Mouse (Mus musculus) layer of hippocampus, adult 18-20 months (tissue): ENCODE data around the gene Srrd. TPM values are rescaled to one million over a fixed set of nuclear protein-coding genes. Genes with fewer than 3 reads are reported as not detected.
A peak's percentile ranks its signal among the peaks of the same experiment; 100 is the strongest.

Experiments used
- DNase-seq, 2 experiments: peaks; one replicate each; pipeline ENCODE4 v3.0.0; 2022; ENCODE audit warnings: low spot score in 2 of 2
- long read RNA-seq: library from polyadenylated mRNA; stranded (forward); transcript quantifications from one replicate; pipeline ENCODE4 v2.0.0, GENCODE M21; 2021
- total RNA-seq, 2 experiments: library from RNA; stranded (reverse); gene quantifications; 2 replicates each; pipeline ENCODE4 v1.2.3; 2021

Gene Srrd
- total RNA-seq = 10 to 100 TPM; 19.0 to 22.6 TPM
- long read RNA-seq, partial matches to known transcripts = 6 of 21 reads
- long read RNA-seq, other reads (novel, unspliced or antisense) = 11 of 21 reads

DNA sequence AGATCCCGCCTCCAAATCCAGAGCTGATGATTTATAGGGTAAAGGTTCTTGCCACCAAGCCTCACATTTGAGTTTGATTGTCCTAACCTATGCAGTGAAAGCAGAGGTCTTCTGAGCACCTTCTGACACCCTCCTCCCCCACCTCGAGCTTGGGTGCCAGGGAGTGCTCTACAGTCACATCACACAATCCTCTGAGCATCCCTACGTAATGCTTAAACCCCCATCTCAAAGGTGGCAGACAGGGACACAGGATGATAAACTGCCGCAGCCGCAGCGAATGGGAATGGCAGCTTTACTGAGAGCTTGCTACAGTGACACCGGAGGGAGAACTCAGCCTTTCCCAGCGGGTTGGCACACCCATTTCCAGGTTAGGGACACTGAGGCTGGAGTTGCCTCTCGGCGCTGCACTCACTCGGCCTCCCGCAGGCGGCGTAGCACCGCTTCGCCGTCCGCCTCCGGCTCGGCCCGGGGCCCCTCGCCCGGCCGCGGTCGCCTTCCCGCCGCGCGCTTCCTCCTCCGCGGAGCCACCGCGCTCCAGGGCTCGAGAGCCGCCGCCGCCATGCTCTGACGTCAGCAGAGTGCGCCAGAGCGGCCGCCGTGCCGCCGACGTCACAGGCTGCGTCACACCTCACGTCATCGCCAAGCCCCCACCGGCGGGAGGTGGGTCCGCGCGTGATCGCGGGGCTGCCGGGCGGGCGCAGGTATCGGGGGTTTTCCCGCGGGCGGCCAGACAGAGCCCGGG lies at the start of gene Srrd, which contains the start of gene Hps4:
Srrd (minus strand) TSS at position 578 of the 742 bp plus-strand sequence.
Hps4 (plus strand) TSS at position 621 of the 742 bp plus-strand sequence.
- peak; percentile 72 to 92 for DNase-seq

DNA sequence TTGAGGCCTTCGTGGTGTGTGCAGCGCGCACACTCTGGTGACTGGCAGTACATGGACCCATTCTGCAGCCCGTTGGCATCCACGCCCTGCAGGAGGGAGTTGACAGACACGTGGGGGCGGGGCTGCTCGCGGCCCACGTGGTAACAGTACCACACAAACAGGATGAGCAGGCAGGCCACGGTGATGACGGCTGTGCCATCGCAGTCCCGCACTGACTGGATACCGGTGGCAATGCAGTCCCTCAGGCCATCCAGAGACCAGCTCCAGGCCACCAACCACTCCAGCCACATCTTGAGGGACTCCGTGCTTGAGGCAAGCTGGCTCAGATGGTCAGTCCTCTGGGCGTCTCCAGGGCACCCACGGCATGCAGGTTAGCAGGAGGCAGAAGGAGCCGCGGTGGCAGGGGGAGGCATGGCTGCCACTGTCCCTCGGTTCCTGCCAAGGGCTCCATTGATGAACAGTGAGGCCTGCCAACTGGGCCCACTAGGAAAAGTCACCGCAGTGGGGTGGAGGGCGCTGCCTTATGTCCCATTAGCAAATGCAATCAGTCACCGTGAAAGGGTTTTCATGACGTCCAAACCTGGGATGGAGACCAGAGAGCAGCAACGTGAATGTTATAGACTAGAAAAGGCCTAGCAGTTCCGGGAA lies 49.0 kb upstream of the Srrd start:
- no peak for DNase-seq

DNA sequence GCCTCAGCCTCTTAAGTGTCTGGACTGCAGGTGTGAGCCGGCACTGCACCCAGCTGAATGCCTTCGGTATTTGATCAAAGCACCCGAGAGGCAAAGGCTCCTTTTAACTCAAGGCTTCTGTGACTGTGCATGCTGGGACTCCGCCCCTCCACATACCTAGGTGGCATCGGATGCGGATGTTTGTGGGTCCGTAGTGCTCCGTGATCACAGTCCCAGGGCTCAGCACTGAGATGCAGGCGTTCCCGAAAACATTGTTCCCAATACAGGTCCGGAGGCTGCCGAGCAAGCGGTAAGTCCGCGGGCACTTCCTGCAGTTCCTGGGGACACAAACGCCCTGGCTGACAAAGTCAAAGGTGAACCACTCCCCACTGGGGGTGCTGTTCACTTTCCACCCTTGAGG lies 48.2 kb upstream of the Srrd start:
- no peak for DNase-seq

DNA sequence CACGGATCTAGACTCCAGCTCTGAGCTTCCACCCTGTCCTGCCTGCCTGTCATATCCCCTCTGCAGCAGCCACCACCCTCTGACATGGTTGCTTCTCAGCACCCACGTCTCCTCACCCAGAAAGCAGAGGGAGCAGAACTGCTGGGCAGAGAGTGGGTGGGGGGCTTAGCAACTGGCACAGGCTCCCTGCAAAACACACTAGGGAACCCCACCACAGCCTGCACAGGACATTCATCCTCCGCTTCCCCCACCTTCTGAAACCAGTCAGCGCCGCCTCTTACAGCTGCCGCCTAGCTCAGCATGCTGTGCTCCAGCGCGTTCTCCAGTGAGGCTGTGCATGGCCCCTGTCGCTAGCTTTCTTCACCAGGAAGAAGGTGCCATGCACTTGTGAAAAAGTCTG lies 46.5 kb upstream of the Srrd start:
- no peak for DNase-seq

DNA sequence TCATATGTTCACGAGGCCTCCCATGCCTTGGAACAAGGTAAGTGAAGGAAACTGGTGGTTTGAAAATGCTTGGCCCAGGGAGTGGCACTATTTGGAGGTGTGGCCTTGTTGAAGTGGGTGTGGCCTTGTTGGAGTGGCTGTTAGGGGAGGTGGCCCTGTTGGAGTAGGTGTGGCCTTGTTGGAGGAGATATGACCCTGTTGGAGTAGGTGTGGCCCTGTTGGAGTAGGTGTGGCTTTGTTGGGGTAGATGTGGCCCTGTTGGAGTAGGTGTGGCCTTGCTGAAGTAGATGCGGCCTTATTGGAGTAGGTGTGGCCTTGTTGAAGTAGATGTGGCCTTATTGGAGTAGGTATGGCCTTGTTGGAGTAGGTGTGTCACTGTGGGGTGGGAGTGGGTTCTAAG lies 43.1 kb upstream of the Srrd start:
- DNase-seq = no peak

DNA sequence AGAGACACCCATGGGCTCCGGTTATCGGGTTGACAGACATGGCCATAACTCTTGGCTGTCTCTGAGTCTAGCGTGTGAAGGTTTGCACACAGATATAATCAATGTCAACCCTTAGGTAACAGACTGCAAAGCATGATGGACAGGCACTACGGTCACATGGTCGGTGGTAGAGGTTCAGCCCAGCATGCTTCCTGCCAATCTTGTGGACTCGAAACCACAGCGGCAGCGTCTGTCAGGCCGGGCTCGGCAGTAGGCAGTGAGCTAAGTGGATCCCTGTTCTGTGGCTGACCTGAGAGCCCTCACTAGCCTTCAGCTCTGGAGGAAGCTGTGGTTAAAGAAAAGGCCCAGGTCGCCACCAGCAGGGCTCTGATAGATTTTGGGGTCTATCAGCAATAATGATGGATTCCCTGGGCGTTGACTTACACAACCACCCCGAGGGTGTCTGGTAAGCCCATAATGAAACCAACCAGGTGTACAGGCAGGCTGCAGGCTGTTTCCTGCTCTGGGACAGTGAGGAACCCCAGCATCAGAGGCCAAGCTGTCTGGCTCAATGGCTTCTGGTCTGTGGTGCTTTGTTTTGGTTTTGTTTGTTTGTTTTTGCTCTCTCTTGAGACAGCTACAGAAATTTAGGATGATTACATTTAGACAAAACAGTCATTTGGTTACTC lies 42.1 kb upstream of the Srrd start:
- DNase-seq = no peak

DNA sequence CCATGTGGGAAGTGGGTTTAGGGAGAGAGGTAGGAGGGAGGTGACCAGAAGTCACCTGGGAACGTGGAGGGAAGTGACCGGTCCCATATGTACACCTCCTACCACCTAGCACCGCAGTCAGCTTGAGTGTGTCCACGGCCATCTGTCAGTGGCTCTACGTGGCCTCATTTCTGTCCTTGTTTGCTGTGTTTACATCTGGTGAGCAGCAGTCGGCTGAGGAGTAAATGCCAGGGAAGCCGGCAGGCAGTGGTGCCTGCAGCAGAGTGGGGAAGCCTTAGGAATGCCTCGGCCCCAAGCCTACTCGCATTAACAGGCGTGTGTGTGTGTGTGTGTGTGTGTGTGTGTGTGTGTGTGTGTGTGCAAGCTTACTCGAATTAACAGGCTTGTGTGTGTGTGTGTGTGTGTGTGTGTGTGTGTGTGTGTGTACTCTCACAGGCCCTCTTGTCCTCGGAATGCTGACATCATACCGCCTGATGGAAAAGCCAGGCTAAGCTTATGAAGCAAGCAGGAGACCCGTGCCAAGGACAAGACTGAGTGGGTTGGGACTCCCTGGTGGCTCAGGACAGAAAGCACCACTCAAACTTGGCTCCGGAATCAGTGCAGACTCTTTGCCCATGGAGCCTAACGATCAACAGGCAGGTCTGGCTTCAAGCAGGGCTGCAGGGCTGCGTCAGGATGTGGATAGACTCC lies 39.9 kb upstream of the Srrd start:
- DNase-seq = peak in 1 of 2 experiments; percentile 82

DNA sequence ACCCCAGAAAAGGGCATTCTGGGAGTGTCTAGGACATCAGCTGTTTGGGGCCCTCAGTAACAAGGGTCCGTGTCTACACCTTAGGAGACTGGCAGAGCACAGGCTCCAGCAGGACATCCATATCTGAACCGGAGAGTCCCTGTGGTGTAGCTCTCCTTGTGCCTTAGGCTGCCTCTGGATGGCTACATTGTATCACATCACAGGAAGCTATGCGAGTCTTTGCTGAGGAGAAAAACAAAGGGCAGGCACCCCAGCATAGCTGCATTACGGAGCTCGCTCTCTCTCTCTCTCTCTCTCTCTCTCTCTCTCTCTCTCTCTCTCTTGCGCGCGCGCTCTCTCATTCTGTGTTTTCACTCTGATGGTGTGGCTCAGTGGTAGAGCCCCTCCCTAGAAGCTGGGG lies 39.2 kb upstream of the Srrd start:
- DNase-seq = no peak

DNA sequence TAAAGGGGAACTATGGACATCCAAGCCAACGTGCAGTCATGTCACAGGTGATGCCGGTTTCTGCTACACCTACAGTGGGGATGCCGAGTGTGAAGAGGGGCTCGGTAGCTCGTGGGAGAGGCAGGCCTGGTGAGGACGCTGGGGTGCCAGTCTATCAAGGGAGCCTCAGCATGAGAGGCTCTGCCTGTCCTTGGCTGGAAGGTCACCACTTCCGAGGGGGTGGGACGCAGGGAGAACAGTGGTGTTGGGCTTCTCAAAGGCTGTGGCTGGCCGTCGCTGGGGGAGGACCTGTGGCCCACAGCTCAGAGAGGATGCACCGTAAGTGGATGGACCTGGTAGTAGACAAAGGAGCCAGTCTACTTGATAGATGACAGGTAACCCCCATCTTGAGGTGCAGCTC lies 38.3 kb upstream of the Srrd start:
- no peak for DNase-seq

DNA sequence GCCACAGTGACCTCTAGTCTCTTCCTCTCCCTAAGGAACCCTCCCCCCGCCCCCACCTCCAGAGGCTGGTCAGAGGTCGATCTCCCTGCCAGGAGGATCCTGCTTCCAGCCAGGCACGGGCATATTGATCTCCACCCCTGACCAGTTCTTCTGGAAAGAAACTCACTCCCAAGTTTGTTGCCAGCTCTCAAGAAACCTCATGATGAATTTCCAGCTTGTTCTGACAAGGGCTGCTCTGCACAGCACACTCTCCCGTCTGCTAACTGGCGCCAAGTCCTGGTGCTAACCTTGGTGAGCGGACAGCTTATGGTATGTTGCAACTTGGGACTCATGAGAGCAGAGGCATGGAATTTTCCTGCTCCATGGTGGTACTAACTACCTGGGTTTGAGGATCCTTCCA lies 35.9 kb upstream of the Srrd start:
- no peak for DNase-seq

DNA sequence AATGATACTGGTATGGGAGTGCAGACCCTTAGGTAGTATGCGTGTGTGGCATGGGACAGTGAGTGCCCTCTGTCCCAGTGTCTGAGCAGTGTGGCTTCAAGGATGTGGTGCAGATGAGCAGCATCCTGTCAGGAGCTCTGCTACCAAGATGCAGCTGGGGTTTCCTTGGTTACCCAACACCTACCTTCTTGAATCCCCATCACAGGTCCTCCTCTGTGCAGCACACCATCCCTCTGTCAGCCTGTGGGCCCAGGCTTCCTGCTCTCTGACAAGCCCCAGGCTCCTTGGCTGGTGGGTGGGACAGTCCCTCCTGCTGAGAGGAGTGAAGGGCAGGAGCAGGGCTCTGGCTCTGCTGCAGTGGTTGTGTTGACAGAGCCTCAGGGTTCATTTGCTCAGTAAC lies 34.5 kb upstream of the Srrd start:
- no peak for DNase-seq

DNA sequence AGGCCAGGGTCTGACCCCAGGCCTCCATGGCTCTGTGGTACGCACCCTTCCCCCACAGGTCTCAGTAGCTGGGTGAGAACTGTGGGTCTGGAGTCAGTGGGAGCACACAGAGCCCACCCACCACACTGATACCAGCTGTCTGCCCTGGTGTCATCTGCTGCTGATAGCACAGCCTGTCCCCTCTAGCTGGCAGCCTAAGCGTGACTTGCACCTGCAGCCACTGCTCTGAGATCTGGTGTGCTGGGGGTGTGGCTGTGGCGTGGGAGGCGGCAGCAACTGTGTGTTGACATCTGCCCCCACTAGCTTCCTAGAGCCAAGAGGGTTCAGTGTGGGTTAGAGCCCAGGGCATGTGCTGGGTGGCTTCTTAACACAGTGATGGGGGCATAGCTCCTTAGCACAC lies 33.3 kb upstream of the Srrd start:
- DNase-seq = no peak

DNA sequence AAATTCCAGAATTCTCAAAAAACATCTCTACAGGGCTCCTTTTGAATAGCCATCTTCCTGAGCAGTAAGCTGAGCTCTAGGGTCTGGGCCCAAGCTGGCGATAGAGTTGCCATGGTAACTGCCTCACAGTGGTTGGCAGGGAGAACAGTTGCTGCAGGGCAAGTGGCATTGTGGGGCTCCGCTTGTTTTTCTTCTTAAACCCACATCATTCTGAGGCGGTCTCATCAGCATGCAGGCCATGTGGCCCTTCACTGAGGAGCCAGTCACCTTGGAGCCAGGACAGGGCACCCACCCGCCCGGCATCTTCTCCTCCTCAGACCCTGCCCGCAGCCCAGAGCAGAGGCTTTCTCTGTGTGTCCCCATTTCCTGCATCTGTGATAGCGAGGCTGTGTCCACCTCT lies 29.1 kb upstream of the Srrd start:
- peak; percentile 74 to 83 for DNase-seq

DNA sequence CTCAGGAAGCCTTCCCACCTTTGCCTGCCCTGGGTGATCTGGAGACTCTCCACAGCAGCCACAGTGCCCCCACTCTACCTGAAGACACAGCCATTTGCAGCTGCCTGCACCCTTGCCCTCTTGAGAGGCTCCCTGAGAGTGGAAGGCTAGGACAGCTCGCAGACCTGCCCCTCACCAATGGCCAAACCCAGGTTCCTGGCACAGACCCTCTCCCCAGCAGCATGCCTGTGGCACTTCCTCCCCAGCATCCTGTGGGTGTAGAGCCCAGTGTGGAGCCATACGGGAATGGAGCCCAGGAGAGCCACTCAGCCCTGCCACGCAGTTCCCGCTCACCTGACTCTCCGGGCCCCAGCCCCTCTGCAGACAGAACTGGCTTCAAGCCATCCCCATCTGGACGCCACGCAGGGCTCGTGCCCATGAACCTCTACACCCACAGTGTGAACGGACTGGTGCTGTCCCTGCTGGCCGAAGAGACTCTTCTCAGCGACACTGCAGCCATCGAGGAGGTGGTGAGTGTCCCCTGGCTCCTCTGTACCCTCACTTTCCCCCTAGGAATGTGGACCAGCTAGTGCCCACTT lies 27.5 kb upstream of the Srrd start:
- no peak for DNase-seq

DNA sequence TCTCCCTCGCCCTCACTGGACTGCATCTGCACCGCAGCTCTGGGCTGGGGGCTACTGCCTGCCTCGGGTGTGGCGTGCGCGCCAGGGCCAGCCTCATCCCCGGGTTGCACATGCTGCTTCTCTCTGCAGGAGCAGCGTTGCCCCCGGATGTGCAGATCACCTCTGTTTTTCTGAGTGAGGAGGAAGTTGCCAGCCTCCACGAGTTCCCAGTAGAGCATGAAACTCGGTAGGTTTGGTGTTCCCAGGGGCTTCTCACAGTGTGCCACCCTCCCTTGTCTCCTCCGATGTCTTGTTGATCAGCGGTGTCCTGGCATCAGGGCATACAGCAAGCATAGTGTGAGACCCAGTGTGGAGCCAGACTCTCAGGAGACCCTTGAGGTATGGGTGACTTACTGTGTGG lies 26.5 kb upstream of the Srrd start:
- no peak for DNase-seq

DNA sequence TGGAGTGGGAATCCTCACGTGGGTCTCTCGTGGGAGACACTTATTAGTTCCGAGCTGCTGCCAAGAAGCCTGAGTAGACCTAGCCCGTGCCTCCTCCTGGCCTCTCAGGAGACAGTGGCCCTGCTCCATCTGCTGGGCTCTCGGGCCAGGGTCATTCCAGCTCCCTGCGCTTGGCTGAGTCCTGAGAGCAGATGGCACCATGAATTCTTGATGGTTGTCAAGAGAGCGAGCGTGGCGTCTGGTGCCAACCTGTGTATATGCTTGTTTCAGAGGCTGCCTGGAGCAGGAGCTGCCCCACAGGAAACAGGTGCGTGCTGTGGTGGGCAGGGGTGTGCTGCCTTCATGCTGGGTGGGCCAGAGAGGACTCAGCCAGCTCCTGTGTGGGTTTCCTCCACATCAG lies 25.8 kb upstream of the Srrd start:
- DNase-seq = no peak

DNA sequence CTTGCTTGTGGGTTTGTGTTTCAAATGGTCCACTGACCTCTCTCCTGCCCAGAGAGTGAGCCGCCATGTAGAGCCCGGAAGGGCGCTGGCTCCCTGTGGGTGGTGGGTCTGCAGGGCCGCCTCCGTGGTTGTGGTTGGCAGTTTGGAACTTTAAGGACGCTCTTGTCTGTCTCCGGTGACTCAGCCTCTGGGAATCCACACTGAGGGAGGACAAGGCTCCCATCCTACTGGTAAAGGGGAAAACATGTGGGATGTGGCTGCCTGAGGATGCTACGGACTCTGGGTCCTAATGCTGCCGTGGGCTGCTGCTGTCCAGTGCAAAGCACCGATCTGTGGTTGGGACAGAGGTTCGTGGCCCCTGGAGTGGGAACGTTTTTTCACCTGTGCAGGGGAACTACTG lies 25.1 kb upstream of the Srrd start:
- DNase-seq = no peak

DNA sequence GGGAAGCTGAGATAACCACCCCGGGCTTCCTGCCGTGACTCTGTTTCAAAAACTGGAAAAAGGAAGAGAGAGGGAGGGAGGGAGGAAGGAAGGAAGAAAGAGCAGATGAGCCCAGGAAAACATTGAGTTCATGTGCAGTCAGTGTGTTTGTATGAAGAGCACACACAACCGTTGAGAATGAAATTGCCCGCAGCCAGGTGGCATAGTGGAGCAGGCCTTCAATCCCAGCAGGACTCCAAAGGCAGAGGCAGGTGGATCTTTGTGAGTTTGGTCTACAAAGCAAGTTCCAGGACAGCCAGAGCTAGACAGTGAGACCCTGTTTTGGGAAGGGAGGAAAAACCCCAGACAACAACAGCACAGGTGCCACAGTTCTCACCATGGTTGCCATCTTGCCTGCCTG lies 24.5 kb upstream of the Srrd start:
- DNase-seq = no peak

DNA sequence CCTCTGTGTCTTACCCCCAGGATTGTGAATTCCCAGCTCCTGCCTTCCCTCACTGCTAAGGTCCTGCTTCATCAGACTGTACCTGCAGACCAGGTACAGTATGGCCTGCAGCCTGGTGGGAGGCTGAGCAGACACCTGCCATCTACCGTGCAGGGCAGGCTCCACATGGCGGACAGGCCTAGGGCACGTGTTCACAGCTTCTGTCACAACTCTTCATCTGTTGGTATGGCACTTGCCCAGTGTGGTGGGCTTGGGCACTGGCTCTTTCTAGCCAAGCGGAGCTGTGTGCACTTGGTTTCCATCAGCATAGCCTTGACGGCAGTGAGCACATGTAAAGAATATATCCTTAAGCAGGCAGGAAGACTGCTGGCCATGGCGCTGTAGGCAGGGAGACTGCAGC lies 24.0 kb upstream of the Srrd start:
- no peak for DNase-seq

DNA sequence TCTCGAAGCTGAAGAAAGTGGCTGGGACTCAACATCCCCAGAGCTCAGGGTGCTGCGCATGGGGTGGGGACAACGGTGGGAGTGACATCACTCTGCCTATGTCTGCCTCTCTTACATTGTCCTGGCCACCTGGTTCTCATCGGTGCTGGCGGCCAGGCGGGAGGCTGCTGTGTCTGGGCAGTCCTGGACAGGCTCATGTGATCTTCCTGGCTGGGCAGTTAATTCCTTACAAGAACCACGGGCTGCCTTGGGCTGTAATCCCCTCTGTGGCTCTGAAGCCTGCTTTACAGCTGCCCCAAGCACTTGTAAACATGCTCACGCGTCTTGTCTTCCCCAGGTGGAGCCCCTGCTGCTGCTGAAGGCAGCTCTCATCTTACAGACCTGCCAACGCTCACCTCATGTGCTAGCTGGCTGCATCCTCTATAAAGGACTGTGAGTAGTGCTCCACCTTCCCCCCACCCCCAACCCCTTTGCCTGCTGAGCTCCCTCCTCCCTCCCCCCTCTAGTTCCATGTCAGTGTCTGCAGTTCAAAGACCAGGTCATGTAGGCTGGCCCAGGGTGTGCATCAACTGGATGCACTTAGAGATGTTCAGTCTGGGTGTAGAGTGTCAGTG lies 21.5 kb upstream of the Srrd start:
- no peak for DNase-seq

DNA sequence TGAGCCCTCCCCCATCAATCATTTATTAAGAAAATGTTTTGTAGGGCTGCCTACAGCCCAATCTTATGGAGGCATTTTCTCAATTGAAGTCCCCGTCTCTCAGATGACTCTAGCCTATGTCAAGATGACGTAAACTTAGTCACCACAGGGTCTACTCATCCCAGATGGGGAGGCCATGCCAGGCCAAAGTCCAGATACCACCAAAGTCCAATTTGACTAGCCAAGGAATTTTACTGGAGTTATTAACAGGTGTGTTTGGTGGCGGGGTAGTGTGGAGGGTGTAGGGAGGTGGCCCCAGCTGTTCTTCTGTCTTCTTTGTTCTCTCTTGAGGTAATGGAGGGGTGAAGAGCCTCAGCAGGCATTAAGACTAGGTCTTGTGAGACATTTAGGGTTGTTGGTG lies 17.2 kb upstream of the Srrd start:
- no peak for DNase-seq
